Mouse (Mus musculus): ENCODE results near the gene Gm28043. TPM values are rescaled to one million over a fixed set of nuclear protein-coding genes. Genes with fewer than 3 reads are reported as not detected.

The Gm28043 gene
- polyA plus RNA-seq, 1 experiment from 2014 or later, result 1.9 TPM

- Histone ChIP-seq H3K9ac (ENCODE audit: low read length) (peak within 1 kb of the TSS; percentile 68), H3K4me3 (ENCODE audit: low read depth, low read length) (peak within 1 kb of the TSS; percentile 48), H3K9me3 (replicated peaks; ENCODE audit: control insufficient read depth, low read length) (no peaks in the 10 kb centered on the region), H3K27ac (ENCODE audit: low read depth, low read length) (peak within 1 kb of the TSS; percentile 65; the same call in 1 of the 2 replicates), H3K4me1 (ENCODE audit: control insufficient read depth, insufficient read depth, low read length) (peaks cover 29% of the 10 kb centered on the region), H3K4me2 (ENCODE audit: low read length) (peak within 1 kb of the TSS; percentile 83), H3K36me3 (ENCODE audit: control insufficient read depth, insufficient read depth, low read length) (no peaks in the 10 kb centered on the region), H3K27me3 (replicated peaks; ENCODE audit: control insufficient read depth, insufficient read depth, low read length) (no peaks in the 10 kb centered on the region)
- 5% methylated on average over 41 of the region's 41 CpGs for WGBS
- peak; percentile 98 for DNase-seq (ENCODE audit: low spot score)
- peak; percentile 95 for ATAC-seq
Measured at GRCm38 (mm10) chr17:29716732-29717445, 102.2 kb downstream of the Gm28043 start, which contains the start of gene Ccdc167. Ccdc167 (minus strand) TSS chr17:29717044.

- H3K36me3 ChIP-seq (ENCODE audit: control insufficient read depth, insufficient read depth, low read length), result no peaks in the 10 kb centered on the region
- H3K4me3 ChIP-seq (ENCODE audit: low read depth, low read length), result no peak overlapping the region
- WGBS, result 79% methylated on average over 8 of the region's 8 CpGs
- no peak overlapping the region for H3K27ac ChIP-seq (ENCODE audit: low read depth, low read length)
- ATAC-seq (no peak), DNase-seq (ENCODE audit: low spot score) (peak; percentile 65)
- peaks cover 14% of the 10 kb centered on the region for H3K4me1 ChIP-seq (ENCODE audit: control insufficient read depth, insufficient read depth, low read length)
- no peak overlapping the region for H3K4me2 ChIP-seq (ENCODE audit: low read length)
- H3K9ac ChIP-seq (ENCODE audit: low read length), result no peak overlapping the region
- no peaks in the 10 kb centered on the region for H3K9me3 ChIP-seq (replicated peaks; ENCODE audit: control insufficient read depth, low read length)
- H3K27me3 ChIP-seq (replicated peaks; ENCODE audit: control insufficient read depth, insufficient read depth, low read length), result no peaks in the 10 kb centered on the region
Measured at GRCm38 (mm10) chr17:29718660-29719059, 104.0 kb downstream of the Gm28043 start.

- Histone ChIP-seq H3K36me3 (ENCODE audit: control insufficient read depth, insufficient read depth, low read length) (no peaks in the 10 kb centered on the region), H3K27ac (ENCODE audit: low read depth, low read length) (peak overlapping the region; percentile 78; the same call in 1 of the 2 replicates)
Measured at GRCm38 (mm10) chr17:29719628-29720575, 105.2 kb downstream of the Gm28043 start.

GRCm38 (mm10) chr17:29720755-29721365 lies 106.2 kb downstream of the Gm28043 start:
- WGBS, result 75% methylated on average over 11 of the region's 11 CpGs
- Histone ChIP-seq H3K9me3 (replicated peaks; ENCODE audit: control insufficient read depth, low read length) (no peaks in the 10 kb centered on the region), H3K4me2 (ENCODE audit: low read length) (no peak overlapping the region), H3K4me3 (ENCODE audit: low read depth, low read length) (no peak overlapping the region), H3K27ac (ENCODE audit: low read depth, low read length) (peak overlapping the region; percentile 78; the same call in 1 of the 2 replicates), H3K36me3 (ENCODE audit: control insufficient read depth, insufficient read depth, low read length) (no peaks in the 10 kb centered on the region), H3K27me3 (replicated peaks; ENCODE audit: control insufficient read depth, insufficient read depth, low read length) (no peaks in the 10 kb centered on the region), H3K9ac (ENCODE audit: low read length) (no peak overlapping the region), H3K4me1 (ENCODE audit: control insufficient read depth, insufficient read depth, low read length) (peaks cover 11% of the 10 kb centered on the region)
- no peak for DNase-seq (ENCODE audit: low spot score)
- no peak for ATAC-seq

More at GRCm38 (mm10) chr17:29719628-29720575, 105.2 kb downstream of the Gm28043 start:
- 75% methylated on average over 13 of the region's 13 CpGs for WGBS
- Histone ChIP-seq H3K9me3 (replicated peaks; ENCODE audit: control insufficient read depth, low read length) (no peaks in the 10 kb centered on the region), H3K4me1 (ENCODE audit: control insufficient read depth, insufficient read depth, low read length) (peaks cover 14% of the 10 kb centered on the region), H3K4me3 (ENCODE audit: low read depth, low read length) (no peak overlapping the region), H3K4me2 (ENCODE audit: low read length) (no peak overlapping the region), H3K9ac (ENCODE audit: low read length) (no peak overlapping the region), H3K27me3 (replicated peaks; ENCODE audit: control insufficient read depth, insufficient read depth, low read length) (no peaks in the 10 kb centered on the region)
- ATAC-seq, result no peak
- DNase-seq (ENCODE audit: low spot score), result peak; percentile 23

- no peaks in the 10 kb centered on the region for H3K36me3 ChIP-seq (ENCODE audit: control insufficient read depth, insufficient read depth, low read length)
- ATAC-seq (peak; percentile 81), DNase-seq (ENCODE audit: low spot score) (peak; percentile 76)
- WGBS, result 48% methylated on average over 6 of the region's 6 CpGs
- no peaks in the 10 kb centered on the region for H3K27me3 ChIP-seq (replicated peaks; ENCODE audit: control insufficient read depth, insufficient read depth, low read length)
- no peaks in the 10 kb centered on the region; the same call in 1 of the 2 replicates for H3K4me1 ChIP-seq (ENCODE audit: control insufficient read depth, insufficient read depth, low read length)
- no peak overlapping the region for H3K9ac ChIP-seq (ENCODE audit: low read length)
- no peak overlapping the region for H3K4me2 ChIP-seq (ENCODE audit: low read length)
- no peak overlapping the region for H3K27ac ChIP-seq (ENCODE audit: low read depth, low read length)
- H3K4me3 ChIP-seq (ENCODE audit: low read depth, low read length), result no peak overlapping the region
- H3K9me3 ChIP-seq (replicated peaks; ENCODE audit: control insufficient read depth, low read length), result no peaks in the 10 kb centered on the region
Measured at GRCm38 (mm10) chr17:29724610-29725009, 109.9 kb downstream of the Gm28043 start.

GRCm38 (mm10) chr17:29725027-29725620 lies 110.4 kb downstream of the Gm28043 start:
- no peak overlapping the region for H3K4me2 ChIP-seq (ENCODE audit: low read length)
- H3K27ac ChIP-seq (ENCODE audit: low read depth, low read length), result no peak overlapping the region
- no peaks in the 10 kb centered on the region for H3K36me3 ChIP-seq (ENCODE audit: control insufficient read depth, insufficient read depth, low read length)
- H3K9me3 ChIP-seq (replicated peaks; ENCODE audit: control insufficient read depth, low read length), result no peaks in the 10 kb centered on the region
- 71% methylated on average over 6 of the region's 6 CpGs for WGBS
- DNase-seq (ENCODE audit: low spot score), result no peak
- ATAC-seq, result no peak
- H3K27me3 ChIP-seq (replicated peaks; ENCODE audit: control insufficient read depth, insufficient read depth, low read length), result no peaks in the 10 kb centered on the region
- no peak overlapping the region for H3K9ac ChIP-seq (ENCODE audit: low read length)
- no peak overlapping the region for H3K4me3 ChIP-seq (ENCODE audit: low read depth, low read length)
- H3K4me1 ChIP-seq (ENCODE audit: control insufficient read depth, insufficient read depth, low read length), result peaks cover 3% of the 10 kb centered on the region

- Histone ChIP-seq H3K9me3 (replicated peaks; ENCODE audit: control insufficient read depth, low read length) (no peaks in the 10 kb centered on the region), H3K4me2 (ENCODE audit: low read length) (no peak overlapping the region), H3K27ac (ENCODE audit: low read depth, low read length) (no peak overlapping the region), H3K27me3 (replicated peaks; ENCODE audit: control insufficient read depth, insufficient read depth, low read length) (no peaks in the 10 kb centered on the region), H3K9ac (ENCODE audit: low read length) (no peak overlapping the region), H3K36me3 (ENCODE audit: control insufficient read depth, insufficient read depth, low read length) (no peaks in the 10 kb centered on the region), H3K4me3 (ENCODE audit: low read depth, low read length) (no peak overlapping the region), H3K4me1 (ENCODE audit: control insufficient read depth, insufficient read depth, low read length) (peaks cover 22% of the 10 kb centered on the region)
- ATAC-seq (no peak), DNase-seq (ENCODE audit: low spot score) (no peak)
- 60% methylated on average over 8 of the region's 8 CpGs for WGBS
Measured at GRCm38 (mm10) chr17:29728082-29728481, 113.4 kb downstream of the Gm28043 start.

GRCm38 (mm10) chr17:29730510-29731265 lies 116.0 kb downstream of the Gm28043 start:
- peak overlapping the region; percentile 90 for H3K27ac ChIP-seq (ENCODE audit: low read depth, low read length)
- 0 out of 2 replicates have a peak overlapping the region, but pooled peaks have one; percentile 26 for H3K9ac ChIP-seq (ENCODE audit: low read length)
- H3K4me3 ChIP-seq (ENCODE audit: low read depth, low read length), result no peak overlapping the region
- no peaks in the 10 kb centered on the region for H3K36me3 ChIP-seq (ENCODE audit: control insufficient read depth, insufficient read depth, low read length)
- H3K27me3 ChIP-seq (replicated peaks; ENCODE audit: control insufficient read depth, insufficient read depth, low read length), result no peaks in the 10 kb centered on the region
- peak; percentile 74 for DNase-seq (ENCODE audit: low spot score)
- no peaks in the 10 kb centered on the region for H3K9me3 ChIP-seq (replicated peaks; ENCODE audit: control insufficient read depth, low read length)
- WGBS, result 9% methylated on average over 13 of the region's 13 CpGs
- no peak overlapping the region for H3K4me2 ChIP-seq (ENCODE audit: low read length)
- peaks cover 24% of the 10 kb centered on the region for H3K4me1 ChIP-seq (ENCODE audit: control insufficient read depth, insufficient read depth, low read length)
- ATAC-seq, result peak; percentile 69
